In genomic region chr3:117694736-117695135, GRCm38 (mm10) we compare ENCODE assay signal across 15 mouse cellular contexts.
"Had no signal": no experiment of that assay in that cellular context is flagged by ENCODE, and none has a peak within 500 bp of the region (broad histone marks: within the 10 kb centered on the region; RNA-seq: fewer than 3 reads in every experiment).

No protein-coding gene starts in this region.

- H3K4me2 ChIP-seq: limb, embryonic 12.5 days; liver, embryonic 13.5 days; lung, embryonic 15.5 days; midbrain, embryonic 12.5 days; neural tube, embryonic 12.5 days had no signal

- H3K4me1 ChIP-seq: limb, embryonic 12.5 days; liver, embryonic 13.5 days; lung, embryonic 15.5 days; megakaryocyte, embryonic 14.5 days; midbrain, embryonic 12.5 days; neural tube, embryonic 12.5 days had no signal

- DNase-seq: kidney, adult 8-10 months; kidney, postnatal 36 days; liver; liver, embryonic 13.5 days; liver, postnatal 0 days; lung, postnatal 14 days; thymus, adult 18-20 months; thymus, postnatal 14 days had no signal

- H3K4me3 ChIP-seq: limb, embryonic 12.5 days; liver, embryonic 13.5 days; lung, embryonic 15.5 days; megakaryocyte, embryonic 14.5 days; midbrain, embryonic 12.5 days; neural tube, embryonic 12.5 days had no signal

- H3K9me3 ChIP-seq: limb, embryonic 12.5 days; liver, embryonic 13.5 days; lung, embryonic 15.5 days; midbrain, embryonic 12.5 days; neural tube, embryonic 12.5 days had no signal

- ATAC-seq: intestine, postnatal 0 days; liver, postnatal 0 days had no signal

- H3K27me3 ChIP-seq: limb, embryonic 12.5 days; liver, embryonic 13.5 days; lung, embryonic 15.5 days; megakaryocyte, embryonic 14.5 days; midbrain, embryonic 12.5 days; neural tube, embryonic 12.5 days had no signal

- H3K36me3 ChIP-seq: limb, embryonic 12.5 days; liver, embryonic 13.5 days; lung, embryonic 15.5 days; midbrain, embryonic 12.5 days; neural tube, embryonic 12.5 days had no signal

- H3K9ac ChIP-seq: limb, embryonic 12.5 days; liver, embryonic 13.5 days; liver, postnatal 0 days; lung, embryonic 15.5 days; midbrain, embryonic 12.5 days; neural tube, embryonic 12.5 days had no signal

- H3K27ac ChIP-seq: limb, embryonic 12.5 days; liver, embryonic 13.5 days; lung, embryonic 15.5 days; macrophage; midbrain, embryonic 12.5 days; neural tube, embryonic 12.5 days had no signal
